Mouse (Mus musculus): ENCODE data around the gene Foxn1. TPM values are rescaled to one million over a fixed set of nuclear protein-coding genes. Genes with fewer than 3 reads are reported as not detected.

Foxn1 gene
- polyA plus RNA-seq, 2 experiments from 2014 or later: 0.09 TPM; not detected in 1

DNA sequence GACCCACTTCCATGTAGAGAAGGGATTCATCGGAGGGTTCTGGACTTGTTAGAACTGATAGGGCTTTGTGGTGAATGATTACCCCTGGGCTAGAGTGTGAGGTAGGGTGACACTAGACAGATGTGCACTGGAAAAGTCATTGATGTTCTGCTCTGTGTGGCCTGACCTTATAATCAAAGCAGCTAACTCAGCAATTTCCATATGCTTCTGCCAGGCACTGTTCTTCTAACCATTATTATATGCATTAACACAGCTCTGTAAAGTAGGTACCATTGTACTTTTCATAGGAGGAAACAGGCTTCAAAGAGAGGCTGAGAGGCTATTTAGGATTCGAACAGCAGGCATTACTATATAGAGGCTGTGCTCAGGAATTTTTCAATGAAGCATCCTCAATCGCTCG lies 59.1 kb downstream of the Foxn1 start:
- no peak for ATAC-seq

DNA sequence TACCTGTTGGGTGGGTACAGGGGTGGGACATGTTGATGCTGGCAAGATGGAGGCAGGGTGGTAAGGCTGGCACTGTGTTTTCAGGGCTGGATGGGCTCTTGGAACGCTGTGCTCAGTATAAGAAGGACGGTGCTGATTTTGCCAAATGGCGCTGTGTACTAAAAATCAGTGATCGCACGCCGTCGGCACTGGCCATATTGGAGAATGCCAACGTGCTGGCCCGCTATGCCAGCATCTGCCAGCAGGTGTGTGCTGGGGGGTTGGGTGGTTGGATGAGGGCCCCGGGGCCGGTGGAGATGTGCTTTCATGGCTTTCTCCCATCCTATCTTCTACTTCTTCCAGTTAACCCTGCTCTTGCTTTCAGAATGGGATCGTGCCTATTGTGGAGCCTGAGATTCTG lies 61.4 kb downstream of the Foxn1 start:
- no peak for ATAC-seq

DNA sequence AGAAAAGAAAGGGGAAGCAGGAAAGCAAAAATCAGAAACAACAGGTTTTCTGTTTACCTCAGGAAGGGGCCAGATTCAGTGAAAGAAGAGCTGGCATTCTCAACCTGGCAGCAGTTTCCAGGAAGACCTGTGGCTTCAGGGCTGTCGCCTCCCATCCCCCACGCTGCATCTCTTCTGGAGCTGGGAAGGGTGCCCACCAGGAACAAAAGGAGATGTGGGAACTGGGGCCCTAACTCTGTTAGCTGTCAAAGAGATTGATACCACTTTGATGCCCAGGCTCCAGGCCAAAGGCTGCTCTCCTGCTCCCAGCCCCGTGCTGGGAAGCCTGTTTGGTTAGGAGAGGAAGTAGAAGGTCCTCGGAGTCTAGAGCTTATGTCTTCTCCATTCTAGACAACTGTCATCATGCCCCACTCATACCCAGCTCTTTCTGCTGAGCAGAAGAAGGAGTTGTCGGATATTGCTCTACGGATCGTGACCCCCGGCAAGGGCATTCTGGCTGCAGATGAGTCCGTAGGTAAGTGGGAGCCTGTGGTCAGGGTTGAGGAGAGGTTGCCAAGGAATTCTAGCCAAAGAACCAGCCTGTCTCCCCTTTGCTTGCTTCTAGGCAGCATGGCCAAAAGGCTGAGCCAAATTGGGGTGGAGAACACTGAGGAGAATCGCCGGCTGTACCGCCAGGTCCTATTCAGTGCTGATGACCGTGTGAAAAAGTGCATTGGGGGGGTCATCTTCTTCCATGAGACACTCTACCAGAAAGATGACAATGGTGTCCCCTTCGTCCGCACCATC lies 62.2 kb downstream of the Foxn1 start:
- ATAC-seq: no peak

GRCm38 (mm10) chr11:78322860-78323259 lies 63.5 kb downstream of the Foxn1 start, which contains the start of gene Aldoc:
Gene Aldoc, plus strand, starts transcription at chr11:78322968.
- ATAC-seq: peak; percentile 97

- peak; percentile 26 for ATAC-seq
Observed at GRCm38 (mm10) chr11:78322076-78322831, 64.1 kb downstream of the Foxn1 start.

GRCm38 (mm10) chr11:78318411-78318810 lies 67.9 kb downstream of the Foxn1 start:
- no peak for ATAC-seq

DNA sequence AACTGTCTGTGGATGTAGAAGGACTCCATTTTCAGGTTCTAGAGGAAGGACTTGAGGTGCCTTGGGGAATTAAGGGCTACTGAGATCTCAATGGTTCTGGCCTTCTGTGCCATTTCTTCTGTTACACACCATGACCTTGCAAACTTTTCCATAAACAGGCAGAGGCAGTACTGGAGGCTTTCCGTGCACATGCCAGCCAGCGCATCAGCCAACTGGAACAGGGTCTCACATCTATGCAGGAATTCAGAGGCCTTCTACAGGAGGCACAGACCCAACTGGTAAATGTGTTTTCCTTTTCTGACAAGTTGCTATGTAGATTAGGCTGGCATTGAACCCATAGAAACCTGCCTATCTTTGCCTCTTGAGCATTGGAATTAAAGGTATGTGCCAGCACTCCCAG lies 72.7 kb downstream of the Foxn1 start:
- no peak for ATAC-seq

DNA sequence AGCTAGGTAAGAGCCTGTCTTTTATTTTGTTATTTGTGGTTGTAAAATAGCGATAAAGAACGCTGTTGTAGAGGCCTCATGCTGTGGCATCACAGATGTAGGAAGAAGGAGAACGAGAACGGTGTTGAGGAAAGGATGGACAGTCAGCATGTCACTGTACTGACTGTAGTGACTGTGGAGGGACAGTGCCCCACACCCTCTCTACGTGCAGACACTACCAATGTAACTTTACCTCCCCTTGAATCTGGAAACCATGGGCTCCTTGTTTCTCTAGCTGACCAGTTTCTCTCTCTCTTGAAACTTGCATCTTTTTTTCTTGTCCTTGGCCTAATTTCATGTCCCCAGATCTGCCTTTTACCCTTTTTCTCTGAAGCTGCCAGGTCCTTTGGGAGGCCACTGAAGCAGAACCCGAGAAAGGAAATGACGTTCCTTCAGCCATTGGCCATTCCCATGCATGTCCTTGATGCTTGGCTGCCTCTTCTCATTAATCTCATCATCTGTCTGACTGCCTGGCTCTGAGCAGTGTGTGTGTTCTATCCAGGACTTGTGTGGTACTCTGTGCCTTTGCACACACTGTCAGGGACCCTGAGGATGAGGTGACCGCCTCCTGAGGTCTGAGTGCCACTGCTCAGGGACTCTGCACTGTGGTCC lies 75.4 kb downstream of the Foxn1 start:
- no peak for ATAC-seq

Other genes starting within 250 kb of the Foxn1 start
- gene Traf4, start 221.0 kb downstream of the Foxn1 start, polyA plus RNA-seq (2017; shearing (Covaris generic)): 1 to 10 TPM; 3.3 to 6.7 TPM
- 10 to 100 TPM; 10.4 to 12.2 TPM for gene Nek8, start 209.9 kb downstream of the Foxn1 start, polyA plus RNA-seq (2017; shearing (Covaris generic))
- 1 to 10 TPM; 2.9 to 3.6 TPM for gene Tlcd1, start 209.8 kb downstream of the Foxn1 start, polyA plus RNA-seq (2017; shearing (Covaris generic))
- 1,000 to 10,000 TPM; 3,408 to 3,991 TPM for gene Rpl23a, start 203.0 kb downstream of the Foxn1 start, polyA plus RNA-seq (2017; shearing (Covaris generic))
- gene Rab34, start 198.1 kb downstream of the Foxn1 start, polyA plus RNA-seq (2017; shearing (Covaris generic)): not detected
- gene Proca1, start 193.2 kb downstream of the Foxn1 start, polyA plus RNA-seq (2017; shearing (Covaris generic)): 1 to 10 TPM; 2.2 to 6.0 TPM
- gene Sdf2, start 140.8 kb downstream of the Foxn1 start, polyA plus RNA-seq (2017; shearing (Covaris generic)): 100 to 1,000 TPM in 1 of 2 experiments, 10 to 100 TPM in 1; 95.5 to 102 TPM
- 10 to 100 TPM; 18.2 to 32.4 TPM for gene Supt6, start 140.6 kb downstream of the Foxn1 start, polyA plus RNA-seq (2017; shearing (Covaris generic))
- 10 to 100 TPM; 34.2 to 48.1 TPM for gene 2610507B11Rik, start 124.8 kb downstream of the Foxn1 start, polyA plus RNA-seq (2017; shearing (Covaris generic))
- under 1 TPM in 1 of 2 experiments, not detected in 1; 0.63 TPM for gene BC030499, start 95.7 kb downstream of the Foxn1 start, polyA plus RNA-seq (2017; shearing (Covaris generic))
- 1 to 10 TPM; 2.8 to 4.3 TPM for gene Spag5, start 85.0 kb downstream of the Foxn1 start, polyA plus RNA-seq (2017; shearing (Covaris generic))
- gene Aldoc, start 63.6 kb downstream of the Foxn1 start, polyA plus RNA-seq (2017; shearing (Covaris generic)): 10 to 100 TPM; 10.9 to 14.9 TPM
- gene Pigs, start 58.1 kb downstream of the Foxn1 start, polyA plus RNA-seq (2017; shearing (Covaris generic)): 100 to 1,000 TPM in 1 of 2 experiments, 10 to 100 TPM in 1; 64.1 to 119 TPM
- 10 to 100 TPM; 11.6 to 13.1 TPM for gene Unc119, start 43.1 kb downstream of the Foxn1 start, polyA plus RNA-seq (2017; shearing (Covaris generic))
- not detected for gene Slc13a2, start 35.7 kb upstream of the Foxn1 start, polyA plus RNA-seq (2017; shearing (Covaris generic))
- gene Slc46a1, start 79.1 kb upstream of the Foxn1 start, polyA plus RNA-seq (2017; shearing (Covaris generic)): 1 to 10 TPM; 1.6 to 3.5 TPM
- 1 to 10 TPM in 1 of 2 experiments, under 1 TPM in 1; 0.63 to 1.3 TPM for gene Sarm1, start 111.2 kb upstream of the Foxn1 start, polyA plus RNA-seq (2017; shearing (Covaris generic))
- gene Vtn, start 112.5 kb upstream of the Foxn1 start, polyA plus RNA-seq (2017; shearing (Covaris generic)): not detected
- gene Sebox, start 116.9 kb upstream of the Foxn1 start, polyA plus RNA-seq (2017; shearing (Covaris generic)): not detected
- 10 to 100 TPM; 51.4 to 71.8 TPM for gene Tmem199, start 125.6 kb upstream of the Foxn1 start, polyA plus RNA-seq (2017; shearing (Covaris generic))
- gene Poldip2, start 125.6 kb upstream of the Foxn1 start, polyA plus RNA-seq (2017; shearing (Covaris generic)): 10 to 100 TPM; 13.9 to 19.9 TPM
- gene Tnfaip1, start 149.8 kb upstream of the Foxn1 start, polyA plus RNA-seq (2017; shearing (Covaris generic)): 10 to 100 TPM; 19.2 to 22.6 TPM
- 100 to 1,000 TPM; 121 to 138 TPM for gene Ift20, start 149.8 kb upstream of the Foxn1 start, polyA plus RNA-seq (2017; shearing (Covaris generic))
- 10 to 100 TPM; 17.4 to 21.3 TPM for gene Tmem97, start 164.2 kb upstream of the Foxn1 start, polyA plus RNA-seq (2017; shearing (Covaris generic))

Data from CD4-positive, CD25-positive, alpha-beta regulatory T cell, adult 4 months (primary cell).